Mouse (Mus musculus) cerebellum, adult (tissue): ENCODE data around the gene Pum2.

Experiments used
- ATAC-seq: cut with Nextera tagmentation; 2 replicates; pipeline ENCODE4 v1.9.2; 2017; ENCODE audit warnings: mild to moderate bottlenecking, moderate library complexity, mixed read lengths; ENCODE audit not compliant: insufficient number of reproducible peaks, low FRiP score, low TSS enrichment

Gene Pum2

GRCm38 (mm10) chr12:8759115-8759514 lies 85.2 kb downstream of the Pum2 start:
- no peak for ATAC-seq

- ATAC-seq, result no peak
Measured at GRCm38 (mm10) chr12:8759779-8760178, 85.8 kb downstream of the Pum2 start.

GRCm38 (mm10) chr12:8760561-8760960 lies 86.6 kb downstream of the Pum2 start:
- ATAC-seq, result no peak

GRCm38 (mm10) chr12:8761058-8761457 lies 87.1 kb downstream of the Pum2 start:
- no peak for ATAC-seq

- no peak for ATAC-seq
Measured at GRCm38 (mm10) chr12:8762667-8763066, 88.7 kb downstream of the Pum2 start.

GRCm38 (mm10) chr12:8764221-8764930 lies 90.4 kb downstream of the Pum2 start:
- no peak for ATAC-seq

- ATAC-seq, result peak; percentile 64
Measured at GRCm38 (mm10) chr12:8770946-8771843, 97.3 kb downstream of the Pum2 start, which contains the start of gene Sdc1. TSS of gene Sdc1 (plus strand) at chr12:8771323.

GRCm38 (mm10) chr12:8771844-8772380 lies 98.0 kb downstream of the Pum2 start:
- ATAC-seq, result peak; percentile 11

- ATAC-seq, result no peak
Measured at GRCm38 (mm10) chr12:8772451-8773143, 98.7 kb downstream of the Pum2 start.

- no peak for ATAC-seq
Measured at GRCm38 (mm10) chr12:8773336-8773735, 99.4 kb downstream of the Pum2 start.

- no peak for ATAC-seq
Measured at GRCm38 (mm10) chr12:8774183-8774582, 100.2 kb downstream of the Pum2 start.

GRCm38 (mm10) chr12:8776206-8776605 lies 102.3 kb downstream of the Pum2 start:
- no peak for ATAC-seq

- no peak for ATAC-seq
Measured at GRCm38 (mm10) chr12:8776741-8777140, 102.8 kb downstream of the Pum2 start.

GRCm38 (mm10) chr12:8778106-8778505 lies 104.2 kb downstream of the Pum2 start:
- ATAC-seq, result no peak

- no peak for ATAC-seq
Measured at GRCm38 (mm10) chr12:8779851-8780250, 105.9 kb downstream of the Pum2 start.

GRCm38 (mm10) chr12:8781121-8781520 lies 107.2 kb downstream of the Pum2 start:
- ATAC-seq, result no peak

- peak; percentile 71 for ATAC-seq
Measured at GRCm38 (mm10) chr12:8781681-8782378, 107.9 kb downstream of the Pum2 start.

- ATAC-seq, result no peak
Measured at GRCm38 (mm10) chr12:8782565-8782964, 108.6 kb downstream of the Pum2 start.

- no peak for ATAC-seq
Measured at GRCm38 (mm10) chr12:8784189-8784588, 110.3 kb downstream of the Pum2 start.

GRCm38 (mm10) chr12:8786476-8786875 lies 112.5 kb downstream of the Pum2 start:
- ATAC-seq, result no peak
